Mouse (Mus musculus) CH12.LX (cell line): ENCODE data around the gene Zfp691. TPM values are rescaled to one million over a fixed set of nuclear protein-coding genes. Genes with fewer than 3 reads are reported as not detected.

Experiments
- DNase-seq: peaks from one replicate; pipeline ENCODE4 v3.0.0-alpha.2; 2013; ENCODE audit errors: extremely low read depth
- H3K27ac ChIP-seq: 2 replicates; pipeline ENCODE4 v1.5.1; 2012; ENCODE audit warnings: low read depth, mild to moderate bottlenecking, control low read depth, moderate library complexity; ENCODE audit not compliant: insufficient read depth
- H3K27me3 ChIP-seq: replicated peaks from 2 replicates; pipeline ENCODE3; 2012; ENCODE audit warnings: inconsistent platforms
- H3K36me3 ChIP-seq, 2 experiments: replicated peaks in 1 of 2; 2 replicates each; pipeline versions ENCODE3 to v1.6.1; 2012; ENCODE audit warnings: inconsistent platforms in 1 of 2, low read length in 1 of 2, mild to moderate bottlenecking in 1 of 2, mixed read lengths in 1 of 2, moderate library complexity in 1 of 2; ENCODE audit not compliant: control insufficient read depth in 1 of 2, insufficient read depth in 1 of 2
- H3K4me1 ChIP-seq, 2 experiments: 2 replicates each; pipeline ENCODE4 v1.6.1; 2012; ENCODE audit warnings: inconsistent platforms in 1 of 2, moderate library complexity in 1 of 2; ENCODE audit not compliant: insufficient read depth in 2 of 2, control insufficient read depth in 1 of 2
- H3K4me2 ChIP-seq: 2 replicates; pipeline ENCODE4 v1.6.1; 2012; ENCODE audit warnings: low read depth, mild to moderate bottlenecking, control low read depth; ENCODE audit not compliant: poor library complexity, insufficient read depth, severe bottlenecking
- H3K4me3 ChIP-seq, 3 experiments: fragments of 150-350 bp in 1 of 3; sonication (generic) in 1 of 3; replicated peaks in 1 of 3; 2 replicates each; pipeline versions ENCODE3 to v1.5.1; 2011 to 2012; ENCODE audit warnings: low read depth in 2 of 3, low read length in 2 of 3, mild to moderate bottlenecking in 2 of 3, moderate library complexity in 2 of 3, control low read depth in 1 of 3, improper control_type of control experiment in 1 of 3, inconsistent platforms in 1 of 3, mixed read lengths in 1 of 3; ENCODE audit not compliant: poor library complexity in 1 of 3
- H3K79me2 ChIP-seq: replicated peaks from 2 replicates; pipeline ENCODE4 v1.6.1; 2012; ENCODE audit warnings: mild to moderate bottlenecking, moderate library complexity; ENCODE audit not compliant: control insufficient read depth, poor library complexity, insufficient read depth, severe bottlenecking; ENCODE audit errors: extremely low read depth
- H3K9ac ChIP-seq: 2 replicates; pipeline ENCODE4 v1.6.1; 2012; ENCODE audit warnings: low read depth, mild to moderate bottlenecking, control low read depth, moderate library complexity; ENCODE audit not compliant: insufficient read depth
- H3K9me3 ChIP-seq: replicated peaks from 2 replicates; pipeline ENCODE3; 2012; ENCODE audit warnings: low read length, inconsistent platforms, mixed read lengths
- CHD1 ChIP-seq: IDR thresholded peaks from 2 replicates; pipeline ENCODE4 v1.6.1; 2012; ENCODE audit warnings: low read depth, low read length, improper control_type of control experiment, inconsistent platforms
- CHD2 ChIP-seq: IDR thresholded peaks from 2 replicates; pipeline ENCODE4 v1.6.1; 2011; ENCODE audit warnings: low read length, improper control_type of control experiment
- CTCF ChIP-seq, 2 experiments: IDR thresholded peaks in 1 of 2; conservative IDR thresholded peaks in 1 of 2; 2 replicates each; pipeline ENCODE4 v1.5.1; 2011 to 2012; ENCODE audit warnings: low read depth in 2 of 2, low read length in 2 of 2, improper control_type of control experiment in 1 of 2, inconsistent platforms in 1 of 2, mild to moderate bottlenecking in 1 of 2, moderate library complexity in 1 of 2
- E2F4 ChIP-seq: IDR thresholded peaks from 2 replicates; pipeline ENCODE4 v1.6.1; 2011; ENCODE audit warnings: low read depth, low read length, improper control_type of control experiment; ENCODE audit not compliant: insufficient replicate concordance
- ELF1 ChIP-seq: IDR thresholded peaks from 2 replicates; pipeline ENCODE4 v1.6.1; 2014; ENCODE audit warnings: low read depth, mild to moderate bottlenecking, inconsistent platforms, low read length, improper control_type of control experiment
- EP300 ChIP-seq: IDR thresholded peaks from 2 replicates; pipeline ENCODE4 v1.6.1; 2011; ENCODE audit warnings: low read length, improper control_type of control experiment
- ETS1 ChIP-seq: conservative IDR thresholded peaks from 2 replicates; pipeline ENCODE4 v1.6.1; 2012; ENCODE audit warnings: low read depth, mild to moderate bottlenecking, inconsistent platforms, low read length, improper control_type of control experiment, moderate library complexity
- HCFC1 ChIP-seq: IDR thresholded peaks from 2 replicates; pipeline ENCODE4 v1.6.1; 2012; ENCODE audit warnings: low read depth, mild to moderate bottlenecking, inconsistent platforms, low read length, improper control_type of control experiment
- JUN ChIP-seq: IDR thresholded peaks from 2 replicates; pipeline ENCODE4 v1.6.1; 2011; ENCODE audit warnings: low read depth, mild to moderate bottlenecking, low read length, improper control_type of control experiment, moderate library complexity; ENCODE audit not compliant: insufficient read depth
- KAT2A ChIP-seq: IDR thresholded peaks from 2 replicates; pipeline ENCODE4 v1.6.1; 2012; ENCODE audit warnings: low read length, improper control_type of control experiment, inconsistent platforms; ENCODE audit not compliant: insufficient replicate concordance
- MAZ ChIP-seq: IDR thresholded peaks from 2 replicates; pipeline ENCODE4 v1.6.1; 2012; ENCODE audit warnings: low read depth, mild to moderate bottlenecking, inconsistent platforms, low read length, improper control_type of control experiment, moderate library complexity
- MYC ChIP-seq: IDR thresholded peaks from 2 replicates; pipeline ENCODE4 v1.6.1; 2011; ENCODE audit warnings: low read depth, mild to moderate bottlenecking, improper control_type of control experiment, low read length
- PAX5 ChIP-seq: IDR thresholded peaks from 2 replicates; pipeline ENCODE4 v1.6.1; 2012; ENCODE audit warnings: low read length, inconsistent platforms, mixed read lengths
- POLR2AphosphoS2 ChIP-seq: IDR thresholded peaks from 2 replicates; pipeline ENCODE4 v1.6.1; 2011; ENCODE audit warnings: low read depth, low read length, improper control_type of control experiment
- RAD21 ChIP-seq: IDR thresholded peaks from 2 replicates; pipeline ENCODE4 v1.6.1; 2011; ENCODE audit warnings: low read depth, mild to moderate bottlenecking, low read length, improper control_type of control experiment, moderate library complexity
- RCOR1 ChIP-seq: conservative IDR thresholded peaks from 2 replicates; pipeline ENCODE4 v1.6.1; 2012; ENCODE audit warnings: low read depth, mild to moderate bottlenecking, inconsistent platforms, low read length, improper control_type of control experiment
- SMC3 ChIP-seq: IDR thresholded peaks from 2 replicates; pipeline ENCODE4 v1.6.1; 2011; ENCODE audit warnings: low read depth, low read length, improper control_type of control experiment
- USF2 ChIP-seq: conservative IDR thresholded peaks from 2 replicates; pipeline ENCODE4 v1.6.1; 2011; ENCODE audit warnings: low read depth, low read length, improper control_type of control experiment
- ZMIZ1 ChIP-seq: IDR thresholded peaks from 2 replicates; pipeline ENCODE4 v1.6.1; 2012; ENCODE audit warnings: low read depth, mild to moderate bottlenecking, inconsistent platforms, low read length, improper control_type of control experiment
- ZNF384 ChIP-seq: IDR thresholded peaks from 2 replicates; pipeline ENCODE4 v1.6.1; 2012; ENCODE audit warnings: low read depth, low read length, improper control_type of control experiment, inconsistent platforms
- dilution Hi-C: fragments of 300-500 bp; cut with MboI; formaldehyde crosslinking; loops from 2 replicates; pipeline ENCODE4 v1.14.3; 2020; ENCODE audit warnings: low sequenced_read_pairs; ENCODE audit not compliant: extremely low pct_unique_long_range_greater_than_20kb, extremely low pct_ligation_motif_present
- in situ Hi-C: fragments of 300-500 bp; cut with MboI; formaldehyde crosslinking; loops from 3 replicates; pipeline ENCODE4 v1.14.3; 2019; ENCODE audit warnings: low sequenced_read_pairs, low pct_ligation_motif_present, low pct_unique_long_range_greater_than_20kb, mixed read lengths
- polyA plus RNA-seq: library from polyadenylated mRNA; unstranded; fragments of >175 nt; gene quantifications from 2 replicates; pipeline ENCODE4 v1.2.1, GENCODE M21; 2012; ENCODE audit warnings: low read depth; ENCODE audit not compliant: insufficient read length
- total RNA-seq, 2 experiments: library from RNA; depleted of rRNA; stranded (reverse); fragments of 300-350 nt in 1 of 2; fragments of >200 nt in 1 of 2; gene quantifications; 2 replicates each; pipeline ENCODE4 v1.2.3; 2012 to 2014

Zfp691 gene
- total and polyA plus RNA-seq, 3 experiments, result 3.2 to 4.7 (median 4.0) TPM

DNA sequence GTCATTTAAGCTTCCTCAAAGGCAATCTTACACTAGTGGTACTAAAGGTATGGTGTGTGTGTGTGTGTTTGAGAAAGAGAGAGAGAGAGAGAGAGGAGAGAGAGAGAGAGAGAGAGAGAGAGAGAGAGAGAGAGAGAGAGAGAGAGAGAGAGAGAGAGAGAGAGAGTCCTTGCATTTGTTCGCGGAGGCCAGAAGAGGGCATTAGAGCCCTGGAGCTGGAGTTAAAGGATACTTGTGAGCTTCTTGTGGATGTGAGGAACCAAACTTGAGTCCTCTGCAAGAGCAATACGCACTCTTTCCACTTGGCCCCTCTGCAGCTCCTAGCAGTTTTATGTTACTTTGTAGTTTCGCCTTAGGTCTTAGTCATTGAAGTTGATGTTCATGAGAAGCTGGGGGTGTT, 11.0 kb downstream of the Zfp691 start:
- no peaks in the 10 kb centered on the region for H3K36me3 ChIP-seq
- no peak overlapping the region for H3K27ac ChIP-seq
- H3K4me3 ChIP-seq, result no peak overlapping the region
- no peak overlapping the region for H3K9ac ChIP-seq
- no peaks in the 10 kb centered on the region for H3K9me3 ChIP-seq
- no peak for DNase-seq
- H3K79me2 ChIP-seq, result no peaks in the 10 kb centered on the region
- no peaks in the 10 kb centered on the region for H3K4me1 ChIP-seq
- in situ Hi-C loops (no loop called here), dilution Hi-C loops (no loop called here)
- H3K27me3 ChIP-seq, result no peaks in the 10 kb centered on the region
- TF ChIP-seq ETS1, result no peak
- TF ChIP-seq PAX5, result no peak
- TF ChIP-seq HCFC1, result no peak
- no peak for TF ChIP-seq CHD2
- no peak for TF ChIP-seq EP300
- TF ChIP-seq ZMIZ1, result no peak
- TF ChIP-seq CTCF (conservative IDR thresholded peaks at IDR 0.05 in 1 of 2, IDR thresholded peaks at IDR 0.05 in 1 of 2; ENCODE audit: low read depth in 2 of 2, low read length in 2 of 2), result peak in 1 of 2 experiments; percentile 29; a peak in 2 of 4 replicates
- TF ChIP-seq KAT2A, result no peak
- no peak overlapping the region for H3K4me2 ChIP-seq

DNA sequence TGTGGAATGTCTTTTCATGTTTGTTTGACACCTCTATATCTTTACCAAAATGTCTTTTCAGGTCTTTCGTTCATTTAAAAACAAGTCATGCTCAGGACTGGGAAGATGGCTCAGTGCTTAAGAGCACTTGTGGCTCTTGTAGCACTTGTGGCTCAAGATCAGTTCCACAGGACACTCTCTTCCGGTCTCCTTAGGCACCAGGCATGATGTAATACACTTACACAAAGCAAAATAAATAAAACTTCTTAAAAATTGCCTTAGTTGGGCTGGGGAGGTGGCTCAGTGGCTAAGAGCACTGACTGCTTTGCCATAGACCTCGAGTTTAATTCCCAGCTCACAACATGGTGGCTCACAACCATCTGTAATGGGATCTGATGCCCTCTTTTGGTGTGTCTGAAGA, 12.6 kb downstream of the Zfp691 start:
- no peaks in the 10 kb centered on the region for H3K79me2 ChIP-seq
- DNase-seq, result no peak
- no peak for TF ChIP-seq E2F4
- TF ChIP-seq ZNF384, result no peak
- no peak for TF ChIP-seq ZMIZ1
- TF ChIP-seq USF2, result no peak
- no peak for TF ChIP-seq POLR2AphosphoS2
- TF ChIP-seq JUN, result no peak
- no peak for TF ChIP-seq SMC3
- no peak for TF ChIP-seq RAD21
- no peak for TF ChIP-seq HCFC1
- no peak for TF ChIP-seq RCOR1
- no peak for TF ChIP-seq CTCF (conservative IDR thresholded peaks at IDR 0.05 in 1 of 2, IDR thresholded peaks at IDR 0.05 in 1 of 2; ENCODE audit: low read depth in 2 of 2, low read length in 2 of 2)
- TF ChIP-seq MAZ, result no peak
- no peak for TF ChIP-seq ELF1
- no peak for TF ChIP-seq CHD1
- TF ChIP-seq MYC, result no peak
- no peaks in the 10 kb centered on the region for H3K27me3 ChIP-seq
- dilution Hi-C loops (no loop called here), in situ Hi-C loops (no loop called here)
- no peaks in the 10 kb centered on the region for H3K4me1 ChIP-seq
- no peaks in the 10 kb centered on the region for H3K9me3 ChIP-seq
- no peak overlapping the region for H3K27ac ChIP-seq
- H3K4me3 ChIP-seq, result no peak overlapping the region
- no peak overlapping the region for H3K9ac ChIP-seq
- no peaks in the 10 kb centered on the region for H3K36me3 ChIP-seq
- no peak overlapping the region for H3K4me2 ChIP-seq
